Mouse (Mus musculus) macrophage (primary cell): Measurements from ENCODE around the gene Elk4. TPM values are rescaled to one million over a fixed set of nuclear protein-coding genes. Genes with fewer than 3 reads are reported as not detected.

Source experiments
- H3K27ac ChIP-seq: fragments of 350-480 bp; formaldehyde crosslinking; 2 replicates; pipeline ENCODE4 v1.9.0; 2021
- H3K36me3 ChIP-seq: fragments of 350-480 bp; formaldehyde crosslinking; 2 replicates; pipeline ENCODE4 v1.9.0; 2021; ENCODE audit errors: inconsistent target
- H3K4me3 ChIP-seq: fragments of 350-480 bp; formaldehyde crosslinking; 2 replicates; pipeline ENCODE4 v1.9.0; 2021; ENCODE audit errors: inconsistent target
- H3K79me2 ChIP-seq: fragments of 350-480 bp; formaldehyde crosslinking; 2 replicates; pipeline ENCODE4 v1.9.0; 2021; ENCODE audit errors: inconsistent target
- WGBS: methylation state at CpG from one replicate; pipeline ENCODE4 v1.1.7; 2026; ENCODE audit warnings: inconsistent platforms; ENCODE audit not compliant: missing documents; 5-methylcytosine and 5-hydroxymethylcytosine counted together
- polyA plus RNA-seq: library from polyadenylated mRNA; stranded (reverse); fragments of 250-400 nt; gene quantifications from 3 replicates; pipeline ENCODE4 v1.2.4, GENCODE M21; 2018; ENCODE audit warnings: inconsistent platforms

Gene Elk4
- polyA plus RNA-seq, 1 experiment from 2014 or later = 25.3 TPM

DNA sequence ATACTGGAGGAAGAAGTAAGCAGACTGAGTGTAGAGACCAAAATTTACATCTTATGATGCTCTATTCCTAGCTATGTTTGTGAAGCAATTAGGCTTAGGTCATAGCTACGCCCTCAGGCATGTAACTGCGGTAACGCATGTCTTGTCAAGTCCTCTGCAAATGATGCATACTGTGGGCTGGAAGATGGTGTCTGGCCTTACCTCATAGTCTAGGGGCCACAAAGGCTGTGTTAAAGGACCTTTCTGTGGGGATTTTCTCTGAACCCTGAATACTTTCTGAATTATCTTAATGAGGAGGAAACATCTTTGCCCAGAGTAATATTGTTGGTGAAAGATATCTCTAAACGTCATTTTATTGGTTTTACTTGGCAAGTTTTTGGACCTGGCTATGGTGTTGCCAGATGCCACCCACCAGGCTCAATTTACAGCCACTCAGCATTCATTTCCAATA, 5.5 kb upstream of the Elk4 start:
- H3K36me3 ChIP-seq = no peaks in the 10 kb centered on the region
- H3K79me2 ChIP-seq = no peaks in the 10 kb centered on the region
- no peak overlapping the region for H3K27ac ChIP-seq
- H3K4me3 ChIP-seq = no peak overlapping the region
- WGBS = 72% methylated on average over 4 of the region's 4 CpGs

DNA sequence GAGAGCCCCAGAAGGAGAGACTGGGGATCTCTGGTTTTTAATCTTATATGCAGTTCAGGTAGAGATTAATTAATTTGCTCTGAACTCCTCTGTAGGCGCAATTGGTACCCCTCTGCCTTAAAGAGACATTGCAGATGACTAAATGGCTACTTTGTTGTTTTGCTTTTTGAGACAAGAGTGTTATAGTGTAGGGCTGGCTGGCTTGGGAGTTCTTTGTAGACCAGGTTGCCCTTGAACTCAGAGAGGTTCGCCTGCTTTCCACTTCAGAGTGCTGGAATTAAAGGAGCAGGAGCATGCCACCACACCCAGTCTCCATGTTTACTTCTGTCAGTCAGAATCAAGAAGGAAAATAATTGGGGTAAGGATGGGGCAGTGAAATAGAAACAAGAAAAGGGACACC, 4.3 kb upstream of the Elk4 start:
- Histone ChIP-seq H3K36me3 (no peaks in the 10 kb centered on the region), H3K4me3 (no peak overlapping the region), H3K27ac (no peak overlapping the region), H3K79me2 (peaks cover under 1% of the 10 kb centered on the region; the same call in 1 of the 2 replicates)
- 71% methylated on average over 1 of the region's 2 CpGs for WGBS

DNA sequence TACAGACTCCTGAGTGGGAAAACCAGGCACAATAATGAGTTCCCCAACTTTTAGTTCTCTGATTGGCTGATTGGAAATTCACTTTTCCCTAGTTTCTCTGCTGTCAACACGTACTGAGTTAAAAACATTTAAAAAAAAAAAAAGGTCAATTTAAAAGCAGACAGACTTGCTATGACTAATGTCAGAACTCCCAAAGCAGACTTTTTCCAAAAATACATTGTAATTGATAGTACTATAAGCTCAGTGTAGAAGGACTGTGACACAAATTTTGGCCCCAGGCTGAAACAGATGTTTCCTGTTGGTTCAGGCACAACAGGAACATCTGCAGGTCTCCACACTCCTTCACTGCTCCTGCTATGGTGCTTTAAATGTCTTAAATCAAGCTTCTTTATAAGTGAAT, 3.6 kb upstream of the Elk4 start:
- peaks cover 8% of the 10 kb centered on the region for H3K79me2 ChIP-seq
- H3K36me3 ChIP-seq = no peaks in the 10 kb centered on the region
- no peak overlapping the region for H3K27ac ChIP-seq
- no peak overlapping the region for H3K4me3 ChIP-seq
- 18% methylated on average over 1 of the region's 1 CpGs for WGBS

DNA sequence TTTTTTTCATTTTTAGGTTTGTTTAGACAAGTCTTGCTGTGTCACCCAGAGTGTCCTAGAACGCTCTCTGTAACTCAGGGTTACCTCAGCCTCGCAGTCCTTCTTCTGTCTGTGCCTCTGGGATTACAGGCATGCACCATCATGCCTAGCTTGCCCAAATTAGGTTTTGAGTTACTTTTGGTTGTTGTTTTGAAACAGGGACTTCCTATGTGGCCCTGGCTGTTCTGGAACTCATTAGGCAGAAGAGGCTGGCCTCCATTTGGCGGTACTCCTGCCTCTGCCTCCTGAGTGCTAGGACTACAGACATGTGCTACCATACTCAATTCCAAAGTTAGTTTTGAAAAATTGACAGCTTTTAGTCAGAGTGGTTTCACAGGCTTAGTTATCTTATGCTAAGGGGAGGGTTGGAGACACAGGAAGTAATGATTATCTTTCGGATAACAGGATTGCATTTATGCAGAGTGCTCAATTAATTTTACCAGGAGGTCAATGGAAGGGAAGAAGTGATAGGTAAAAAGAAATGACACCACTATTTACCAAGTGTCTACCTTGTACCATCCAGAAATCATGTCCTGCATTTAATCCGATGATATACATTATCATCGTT, 2.7 kb upstream of the Elk4 start:
- Histone ChIP-seq H3K4me3 (no peak overlapping the region), H3K36me3 (no peaks in the 10 kb centered on the region), H3K27ac (no peak overlapping the region), H3K79me2 (peaks cover 17% of the 10 kb centered on the region)
- WGBS = 77% methylated on average over 6 of the region's 6 CpGs

DNA sequence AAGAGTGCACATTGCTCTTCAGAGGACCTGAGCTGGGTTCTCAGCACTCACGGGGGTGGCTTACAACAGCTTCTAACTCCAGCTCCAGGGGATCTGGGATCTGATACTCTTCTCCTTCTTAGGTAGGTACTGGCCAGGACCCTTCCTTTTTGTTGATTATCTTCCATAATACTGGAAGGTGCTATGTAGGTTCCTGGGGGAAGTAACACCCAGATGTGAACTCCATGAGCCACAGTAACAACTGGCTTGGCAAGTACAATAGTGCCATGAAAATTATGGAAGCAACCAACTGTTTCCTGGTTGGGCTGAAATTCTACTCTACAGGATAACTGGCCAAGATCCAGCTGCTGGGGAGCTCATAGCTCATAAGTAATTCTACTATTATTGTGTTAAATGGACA, 1.9 kb upstream of the Elk4 start:
- Histone ChIP-seq H3K4me3 (no peak overlapping the region), H3K36me3 (no peaks in the 10 kb centered on the region), H3K79me2 (peaks cover 21% of the 10 kb centered on the region), H3K27ac (no peak overlapping the region)
- WGBS = 94% methylated on average over 1 of the region's 1 CpGs

DNA sequence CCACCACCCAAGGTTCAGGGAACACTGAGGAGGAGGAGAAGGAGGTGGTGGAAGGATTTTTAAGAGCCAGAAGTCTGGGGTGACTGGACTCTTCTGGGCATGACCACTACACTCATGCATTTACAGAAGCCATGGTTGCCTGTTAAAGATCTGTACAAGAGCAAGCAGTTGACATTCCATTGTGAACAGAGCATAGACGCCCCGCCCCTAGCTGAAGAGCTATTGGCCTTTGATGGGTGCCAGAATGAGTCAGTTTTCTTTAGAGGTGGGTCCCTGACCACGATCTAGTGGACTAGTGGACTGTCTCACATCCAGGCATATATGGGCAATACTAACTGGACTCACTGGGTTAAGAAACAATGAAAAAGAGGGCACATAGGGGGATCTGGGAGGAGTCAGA, 1.4 kb upstream of the Elk4 start:
- H3K27ac ChIP-seq = no peak overlapping the region

DNA sequence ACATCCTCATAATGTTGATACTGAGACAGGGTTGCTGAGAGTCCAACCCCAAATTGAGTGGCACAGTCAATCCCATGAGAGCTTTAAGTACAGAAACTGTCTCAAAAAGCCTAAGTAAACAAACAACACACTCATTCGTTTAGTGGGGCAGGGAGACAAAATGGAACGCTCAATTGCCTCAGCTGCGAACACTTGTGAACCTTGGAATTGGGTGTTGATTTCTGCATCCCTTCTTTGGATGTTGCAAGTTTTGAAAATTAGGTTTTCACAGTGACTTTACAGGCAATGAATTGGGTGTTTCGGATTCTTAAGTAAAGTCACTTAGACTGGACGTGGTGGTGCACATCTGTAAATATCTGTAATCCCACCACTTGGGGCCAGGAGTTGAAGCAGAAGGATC, 686 bp upstream of the Elk4 start:
- peak overlapping the region; percentile 61 for H3K4me3 ChIP-seq
- H3K27ac ChIP-seq = peak overlapping the region; percentile 72
- peaks cover 29% of the 10 kb centered on the region for H3K79me2 ChIP-seq
- no peaks in the 10 kb centered on the region for H3K36me3 ChIP-seq
- 39% methylated on average over 5 of the region's 5 CpGs for WGBS

More for the DNA sequence above, 1.4 kb upstream of the Elk4 start:
- Histone ChIP-seq H3K79me2 (peaks cover 22% of the 10 kb centered on the region), H3K36me3 (no peaks in the 10 kb centered on the region), H3K4me3 (no peak overlapping the region)
- WGBS = 92% methylated on average over 3 of the region's 3 CpGs

DNA sequence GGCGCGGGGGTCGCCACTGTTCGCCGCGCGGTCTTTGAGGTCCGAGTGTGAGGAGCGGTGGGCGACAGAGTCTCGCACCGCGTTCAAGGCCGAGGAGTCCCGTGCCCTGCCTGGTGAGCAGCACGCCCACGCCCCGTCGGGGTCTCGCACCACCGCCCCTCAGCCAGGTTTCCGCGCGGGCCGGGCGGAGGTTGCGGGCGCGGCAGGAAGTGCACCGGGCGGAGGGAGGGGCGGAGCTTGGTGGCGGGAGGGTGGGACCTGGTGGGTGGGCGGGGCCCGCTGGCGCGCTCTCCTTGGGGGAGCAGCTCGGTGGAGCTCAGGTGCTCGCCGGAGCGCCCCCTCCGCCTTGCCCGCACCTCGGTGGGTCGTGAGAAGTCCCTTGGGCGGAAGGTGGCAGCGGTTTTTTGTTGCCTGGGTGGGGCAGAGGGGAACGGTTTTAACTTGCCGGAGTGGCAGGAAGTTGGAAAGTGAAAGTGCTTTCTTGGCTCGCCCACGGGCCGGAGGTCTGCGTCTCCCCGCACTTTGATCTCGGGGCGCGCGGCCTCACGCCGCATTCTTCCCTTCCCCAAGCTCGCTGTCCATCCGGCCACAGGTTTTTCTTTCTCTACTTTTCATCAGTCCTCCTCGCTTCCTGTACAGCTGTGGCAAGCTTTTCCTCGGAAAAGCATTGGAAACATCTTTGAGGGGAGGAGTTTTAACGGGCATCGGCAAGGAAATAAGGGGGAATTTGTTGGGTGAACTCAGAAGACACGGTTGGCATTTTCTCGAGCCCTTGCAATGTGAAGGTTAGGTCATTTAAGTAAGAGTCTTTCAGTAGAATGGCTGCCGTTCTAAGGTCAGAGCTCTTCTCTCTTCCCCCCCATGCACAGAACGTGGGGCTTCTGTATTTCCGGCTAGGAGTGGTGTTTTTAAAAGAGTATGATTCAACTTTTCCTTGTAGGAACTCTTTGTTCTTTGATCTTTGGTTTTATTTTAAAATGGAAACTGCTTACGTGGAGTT, 721 bp downstream of the Elk4 start:
- peaks cover 43% of the 10 kb centered on the region for H3K79me2 ChIP-seq
- WGBS = 2% methylated on average over 54 of the region's 72 CpGs
- peak overlapping the region; percentile 80 for H3K4me3 ChIP-seq
- H3K36me3 ChIP-seq = no peaks in the 10 kb centered on the region
- peak overlapping the region; percentile 82 for H3K27ac ChIP-seq

DNA sequence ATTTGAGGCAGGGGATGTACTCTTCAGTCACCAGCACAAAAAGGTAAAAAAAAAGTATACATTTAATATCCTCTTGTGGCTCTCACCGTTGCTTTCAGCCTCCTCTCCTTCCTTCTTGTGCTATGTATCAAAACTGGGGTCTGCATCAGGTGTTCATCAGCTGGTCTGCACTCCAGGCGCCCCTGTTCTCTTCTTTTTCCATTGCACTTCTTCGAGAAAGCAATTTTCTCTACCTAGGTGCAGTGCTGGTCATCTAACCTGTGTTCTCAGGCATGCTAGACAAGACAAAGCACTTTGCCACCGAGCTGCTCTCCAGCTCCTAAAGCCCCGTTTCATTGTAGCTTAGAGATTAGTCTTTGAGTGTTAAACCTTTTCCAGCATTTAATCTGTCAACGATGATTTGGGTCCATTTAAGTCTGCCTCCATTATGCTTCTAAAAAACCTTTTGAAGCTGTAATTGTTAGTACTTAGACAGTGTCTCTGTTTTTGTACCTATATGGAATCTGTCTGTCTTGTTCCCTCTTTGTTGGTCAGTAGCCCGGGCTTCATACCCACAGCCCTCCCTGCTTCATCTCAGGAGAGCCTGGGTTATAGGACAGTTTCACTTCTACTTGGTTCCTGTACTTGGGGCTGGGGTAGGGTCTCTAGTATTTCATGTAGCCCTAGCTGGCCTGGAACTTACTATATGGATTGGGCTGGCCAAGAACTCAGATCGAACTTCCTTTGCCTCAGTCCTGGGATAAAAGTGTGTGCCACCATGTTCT, 1.7 kb downstream of the Elk4 start:
- 7% methylated on average over 8 of the region's 8 CpGs for WGBS
- Histone ChIP-seq H3K4me3 (peak overlapping the region; percentile 80), H3K27ac (peak overlapping the region; percentile 82), H3K36me3 (no peaks in the 10 kb centered on the region), H3K79me2 (peaks cover 52% of the 10 kb centered on the region)

DNA sequence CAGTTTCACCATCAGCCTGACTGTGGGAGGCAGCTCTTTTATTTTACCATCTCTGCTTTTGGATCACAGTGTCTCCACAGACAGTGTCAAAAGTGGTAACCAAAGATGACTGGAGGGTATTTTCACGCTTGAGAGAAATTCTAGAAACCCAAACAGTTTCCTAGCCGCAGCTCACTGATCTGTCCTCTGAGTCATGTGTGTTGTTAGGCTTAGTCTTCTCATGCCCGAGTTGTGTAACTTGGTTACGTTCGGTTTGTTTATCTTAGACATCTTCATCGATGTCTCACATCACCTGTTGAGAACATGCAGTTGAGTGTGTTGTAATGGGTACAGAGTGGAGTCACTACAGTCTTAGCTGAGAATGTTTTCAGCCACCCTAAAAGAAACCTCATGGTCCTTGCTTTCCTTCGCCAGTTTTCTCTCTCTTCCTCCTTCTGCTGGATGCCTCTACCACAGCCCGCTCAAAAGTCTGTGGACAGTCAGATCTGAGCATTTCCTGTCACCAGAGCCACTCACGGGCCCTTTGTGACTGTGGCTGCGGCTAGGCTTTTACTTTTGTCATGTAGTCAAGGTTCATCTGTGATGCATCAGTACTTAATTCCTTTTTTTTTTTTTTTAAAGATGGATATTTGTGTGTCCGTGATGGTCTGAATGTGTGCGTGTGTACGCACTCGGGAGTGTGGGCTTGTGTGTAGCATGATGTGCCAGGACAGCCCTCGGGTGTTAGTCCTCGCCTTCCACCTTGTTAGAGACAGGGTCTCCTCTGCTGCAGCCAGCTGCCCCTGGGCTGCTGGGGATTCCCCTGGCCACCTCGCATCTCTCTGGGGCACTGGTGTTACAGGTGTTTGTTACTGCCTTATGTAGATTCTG, 3.5 kb downstream of the Elk4 start:
- H3K27ac ChIP-seq = peak overlapping the region; percentile 55
- peaks cover 12% of the 10 kb centered on the region; the same call in 1 of the 2 replicates for H3K36me3 ChIP-seq
- H3K79me2 ChIP-seq = peaks cover 70% of the 10 kb centered on the region
- 13% methylated on average over 17 of the region's 17 CpGs for WGBS
- peak overlapping the region; percentile 19; the same call in 1 of the 2 replicates for H3K4me3 ChIP-seq

DNA sequence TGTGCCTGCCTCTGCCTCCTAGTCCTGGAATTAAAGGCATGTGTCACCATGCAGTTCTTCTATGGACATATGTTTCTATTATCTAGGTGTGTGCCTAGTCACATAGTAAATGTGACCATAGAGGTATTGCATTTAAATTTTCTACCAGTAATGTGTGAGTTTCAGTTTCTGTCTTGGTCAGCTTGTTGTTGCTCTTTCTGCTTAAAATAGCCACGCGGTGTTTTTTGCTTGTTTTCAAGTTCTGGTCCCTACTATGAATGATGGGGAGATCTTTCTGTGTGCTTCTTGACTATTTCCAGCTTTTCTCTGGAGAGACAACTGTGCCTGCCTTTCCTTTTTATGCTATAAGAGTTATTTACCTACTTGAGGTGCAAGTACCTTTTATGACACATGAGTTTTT, 4.4 kb downstream of the Elk4 start:
- 3% methylated on average over 2 of the region's 2 CpGs for WGBS

DNA sequence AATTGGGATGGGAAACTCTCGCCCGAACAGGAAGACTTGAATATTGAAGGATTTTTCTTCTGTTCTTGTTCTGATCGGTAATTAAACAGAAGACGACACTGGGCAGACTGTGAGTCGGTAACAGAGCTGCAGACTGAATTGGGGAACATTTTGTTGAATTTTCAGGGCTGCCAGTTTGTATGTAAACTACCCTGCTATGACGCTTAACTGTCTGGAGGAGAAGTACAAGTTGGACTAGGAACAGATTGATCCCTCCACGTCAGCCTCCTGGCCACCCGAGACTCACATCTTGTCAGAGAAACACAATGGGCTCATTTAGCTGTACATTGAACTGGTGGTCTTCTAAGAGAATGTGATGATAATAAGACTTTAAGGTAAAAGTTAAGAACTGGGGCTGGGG, 5.5 kb downstream of the Elk4 start:
- WGBS = 94% methylated on average over 8 of the region's 8 CpGs
- H3K4me3 ChIP-seq = no peak overlapping the region
- no peak overlapping the region for H3K27ac ChIP-seq
- peaks cover 73% of the 10 kb centered on the region for H3K79me2 ChIP-seq
- H3K36me3 ChIP-seq = peaks cover 29% of the 10 kb centered on the region

More for the DNA sequence above, 4.4 kb downstream of the Elk4 start:
- Histone ChIP-seq H3K79me2 (peaks cover 73% of the 10 kb centered on the region), H3K4me3 (no peak overlapping the region), H3K36me3 (peaks cover 18% of the 10 kb centered on the region; the same call in 1 of the 2 replicates), H3K27ac (no peak overlapping the region)

DNA sequence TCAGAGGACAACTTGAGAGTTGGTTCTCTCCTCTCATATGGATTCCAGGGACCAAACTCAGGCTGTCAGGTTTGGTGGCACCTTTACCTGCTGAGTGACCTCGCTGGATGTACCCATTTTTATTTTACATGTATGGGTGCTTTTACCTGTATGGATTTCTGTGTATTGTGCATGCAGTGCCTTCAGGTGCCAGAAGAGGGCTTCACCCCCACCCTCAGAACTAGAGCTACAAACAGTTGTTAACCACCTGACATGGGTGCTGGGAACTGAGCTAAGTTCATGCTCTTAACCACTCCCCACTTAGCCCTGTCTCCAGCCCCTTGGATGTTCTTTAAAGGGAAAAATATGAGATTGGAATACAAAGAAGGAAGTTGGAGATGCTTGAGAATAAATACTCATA, 7.4 kb downstream of the Elk4 start:
- no peak overlapping the region for H3K4me3 ChIP-seq
- H3K27ac ChIP-seq = no peak overlapping the region
- peaks cover 48% of the 10 kb centered on the region for H3K36me3 ChIP-seq
- H3K79me2 ChIP-seq = peaks cover 55% of the 10 kb centered on the region
- WGBS = 100% methylated on average over 1 of the region's 1 CpGs

DNA sequence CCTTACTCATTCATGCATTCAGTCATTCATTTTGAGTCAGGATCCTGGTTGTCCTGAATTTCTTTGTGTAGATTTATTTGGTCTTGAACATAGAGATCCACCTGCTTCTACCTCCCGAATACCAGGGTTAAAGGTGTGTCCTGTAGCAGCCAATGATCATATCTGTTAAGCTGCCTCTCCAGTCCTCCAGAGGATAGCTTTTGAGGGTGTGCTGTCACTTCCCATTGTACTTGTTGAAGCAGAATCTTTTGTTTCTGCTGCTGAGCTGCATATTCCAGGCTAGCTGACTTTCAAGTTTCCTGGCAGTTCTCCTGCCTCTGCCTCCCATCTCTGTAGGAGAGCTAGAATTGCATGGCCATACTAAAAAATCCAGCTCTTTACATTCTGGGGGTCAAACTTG, 9.3 kb downstream of the Elk4 start:
- WGBS = no CpG with 5 or more reads among the region's 1 CpGs
- Histone ChIP-seq H3K27ac (no peak overlapping the region), H3K36me3 (peaks cover 63% of the 10 kb centered on the region), H3K4me3 (no peak overlapping the region), H3K79me2 (peaks cover 44% of the 10 kb centered on the region)
